Mouse (Mus musculus) brain, embryonic 18.5 days (tissue): ENCODE results near the gene Hamp.

Experiments used
- DNase-seq: peaks from one replicate; pipeline ENCODE4 v3.0.0-alpha.2; 2012; ENCODE audit warnings: low read depth, low spot score

Hamp gene

GRCm38 (mm10) chr7:30908277-30908991 lies 35.4 kb downstream of the Hamp start:
- DNase-seq: no peak

- DNase-seq: no peak
Observed at GRCm38 (mm10) chr7:30904042-30904441, 39.8 kb downstream of the Hamp start.

GRCm38 (mm10) chr7:30895217-30895616 lies 48.6 kb downstream of the Hamp start:
- DNase-seq: no peak

GRCm38 (mm10) chr7:30892515-30892914 lies 51.3 kb downstream of the Hamp start:
- no peak for DNase-seq
